Mouse (Mus musculus): ENCODE data around the gene Gm12117. TPM values are rescaled to one million over a fixed set of nuclear protein-coding genes. Genes with fewer than 3 reads are reported as not detected.

Gm12117 gene
- polyA plus RNA-seq, 1 experiment = not detected

DNA sequence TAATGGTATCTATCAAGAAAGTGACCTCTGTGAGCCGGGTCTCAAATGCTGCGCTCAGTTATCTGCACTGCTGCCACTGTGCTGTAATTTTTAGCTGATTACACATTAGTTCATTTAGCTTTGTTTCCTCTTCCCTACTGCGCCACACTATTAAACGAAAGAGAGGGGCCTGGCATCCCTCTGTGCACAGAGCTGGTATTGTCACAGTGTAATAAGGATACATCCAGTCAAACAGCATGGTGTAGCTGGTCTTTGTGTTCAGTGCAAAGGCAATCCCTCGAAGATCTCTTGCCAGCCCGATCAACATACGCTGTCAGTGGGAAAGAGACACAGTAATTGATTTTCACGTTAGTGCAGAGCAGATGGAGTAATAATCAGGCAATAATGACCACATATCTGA, 20.6 kb upstream of the Gm12117 start:
- Histone ChIP-seq H3ac (ENCODE audit: control insufficient read depth, insufficient read length) (no peak overlapping the region), H3K79me2 (ENCODE audit: control insufficient read depth, insufficient read depth) (no peaks in the 10 kb centered on the region), H3K27me3 (ENCODE audit: control insufficient read depth, insufficient read depth, insufficient read length) (no peaks in the 10 kb centered on the region), H3K36me3 (ENCODE audit: control insufficient read depth, insufficient read depth) (no peaks in the 10 kb centered on the region), H3K4me3 (no peak overlapping the region), H3K4me2 (ENCODE audit: low read depth) (no peak overlapping the region)
- TF ChIP-seq E2F4 (IDR thresholded peaks at IDR 0.05; ENCODE audit: insufficient read depth) (no peak), USF1 (IDR thresholded peaks at IDR 0.05; ENCODE audit: low read depth) (no peak), POLR2AphosphoS2 (IDR thresholded peaks at IDR 0.05; ENCODE audit: insufficient read length, low read depth) (no peak), SRF (IDR thresholded peaks at IDR 0.05; ENCODE audit: control insufficient read depth, insufficient read length, low read depth) (no peak), TCF3 (IDR thresholded peaks at IDR 0.05; ENCODE audit: insufficient read length, low read depth) (no peak), REST (IDR thresholded peaks at IDR 0.05; ENCODE audit: insufficient read depth, insufficient read length) (no peak), MYOD1 (IDR thresholded peaks at IDR 0.05; ENCODE audit: control insufficient read depth in 1 of 3, insufficient read length in 2 of 3, low read depth in 2 of 3) (no peak), POLR2A (IDR thresholded peaks at IDR 0.05; ENCODE audit: insufficient read length, low read depth) (no peak), MYOG (IDR thresholded peaks at IDR 0.05; ENCODE audit: control insufficient read depth in 1 of 3, insufficient read depth in 1 of 3, insufficient read length in 2 of 3, low read depth in 2 of 3) (no peak), TCF12 (IDR thresholded peaks at IDR 0.05; ENCODE audit: insufficient read depth, poor library complexity, severe bottlenecking) (no peak), MAX (IDR thresholded peaks at IDR 0.05; ENCODE audit: low read depth) (no peak), CEBPB (IDR thresholded peaks at IDR 0.05; ENCODE audit: insufficient read depth, poor library complexity, severe bottlenecking) (no peak)

DNA sequence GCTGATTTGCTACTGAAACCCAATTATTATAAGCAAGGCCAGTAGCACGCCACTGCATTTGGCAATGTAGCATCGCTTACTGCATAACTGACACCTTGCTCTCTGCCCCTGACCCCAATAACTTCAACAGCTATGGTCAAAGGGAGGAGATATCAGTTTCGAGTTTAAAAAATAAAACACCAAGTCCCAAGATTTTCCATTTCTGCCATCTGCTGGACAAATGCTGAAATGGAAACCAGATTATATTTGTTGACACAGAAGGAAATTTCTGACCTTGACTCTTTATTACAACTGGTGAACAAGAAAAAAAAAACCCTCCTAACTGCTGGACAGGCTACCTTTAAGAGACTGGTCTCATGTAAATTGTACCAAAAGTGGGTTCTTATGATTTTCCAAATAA, 18.9 kb upstream of the Gm12117 start:
- no peak overlapping the region for H3K4me2 ChIP-seq (ENCODE audit: low read depth)
- H3K36me3 ChIP-seq (ENCODE audit: control insufficient read depth, insufficient read depth) = no peaks in the 10 kb centered on the region
- no peaks in the 10 kb centered on the region for H3K79me2 ChIP-seq (ENCODE audit: control insufficient read depth, insufficient read depth)
- no peak overlapping the region for H3K4me3 ChIP-seq
- H3K27me3 ChIP-seq (ENCODE audit: control insufficient read depth, insufficient read depth, insufficient read length) = no peaks in the 10 kb centered on the region
- H3ac ChIP-seq (ENCODE audit: control insufficient read depth, insufficient read length) = no peak overlapping the region
- TF ChIP-seq MAX (IDR thresholded peaks at IDR 0.05; ENCODE audit: low read depth) = no peak
- no peak for TF ChIP-seq USF1 (IDR thresholded peaks at IDR 0.05; ENCODE audit: low read depth)
- no peak for TF ChIP-seq TCF12 (IDR thresholded peaks at IDR 0.05; ENCODE audit: insufficient read depth, poor library complexity, severe bottlenecking)
- no peak for TF ChIP-seq MYOG (IDR thresholded peaks at IDR 0.05; ENCODE audit: control insufficient read depth in 1 of 3, insufficient read depth in 1 of 3, insufficient read length in 2 of 3, low read depth in 2 of 3)
- TF ChIP-seq SRF (IDR thresholded peaks at IDR 0.05; ENCODE audit: control insufficient read depth, insufficient read length, low read depth) = no peak
- TF ChIP-seq REST (IDR thresholded peaks at IDR 0.05; ENCODE audit: insufficient read depth, insufficient read length) = no peak
- no peak for TF ChIP-seq E2F4 (IDR thresholded peaks at IDR 0.05; ENCODE audit: insufficient read depth)
- no peak for TF ChIP-seq MYOD1 (IDR thresholded peaks at IDR 0.05; ENCODE audit: control insufficient read depth in 1 of 3, insufficient read length in 2 of 3, low read depth in 2 of 3)
- TF ChIP-seq POLR2A (IDR thresholded peaks at IDR 0.05; ENCODE audit: insufficient read length, low read depth) = no peak
- TF ChIP-seq CEBPB (IDR thresholded peaks at IDR 0.05; ENCODE audit: insufficient read depth, poor library complexity, severe bottlenecking) = no peak
- TF ChIP-seq TCF3 (IDR thresholded peaks at IDR 0.05; ENCODE audit: insufficient read length, low read depth) = no peak
- no peak for TF ChIP-seq POLR2AphosphoS2 (IDR thresholded peaks at IDR 0.05; ENCODE audit: insufficient read length, low read depth)

DNA sequence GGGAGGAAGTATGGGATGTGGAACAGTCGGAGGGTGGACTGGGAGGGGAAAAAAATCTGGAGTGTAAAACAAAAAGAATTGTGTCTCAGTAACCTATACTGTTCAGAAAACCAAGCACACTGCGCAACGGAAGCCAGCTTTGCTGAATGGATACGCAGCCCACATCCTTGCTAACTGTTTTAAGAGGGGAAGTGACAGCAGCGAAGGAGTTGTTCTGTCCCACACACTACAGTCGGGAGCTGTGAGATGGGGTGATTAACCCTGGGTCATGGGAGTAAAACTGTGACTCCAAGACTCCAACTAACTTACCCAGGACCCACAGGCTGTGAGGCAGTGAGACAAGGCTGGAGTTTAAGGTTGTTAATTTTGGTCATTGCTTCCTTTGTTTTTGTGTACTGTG, 17.5 kb upstream of the Gm12117 start:
- no peak for TF ChIP-seq USF1 (IDR thresholded peaks at IDR 0.05; ENCODE audit: low read depth)
- TF ChIP-seq SRF (IDR thresholded peaks at IDR 0.05; ENCODE audit: control insufficient read depth, insufficient read length, low read depth) = no peak
- TF ChIP-seq MYOD1 (IDR thresholded peaks at IDR 0.05; ENCODE audit: control insufficient read depth in 1 of 3, insufficient read length in 2 of 3, low read depth in 2 of 3) = no peak
- no peak for TF ChIP-seq POLR2AphosphoS2 (IDR thresholded peaks at IDR 0.05; ENCODE audit: insufficient read length, low read depth)
- no peak for TF ChIP-seq REST (IDR thresholded peaks at IDR 0.05; ENCODE audit: insufficient read depth, insufficient read length)
- no peak for TF ChIP-seq E2F4 (IDR thresholded peaks at IDR 0.05; ENCODE audit: insufficient read depth)
- no peak for TF ChIP-seq MYOG (IDR thresholded peaks at IDR 0.05; ENCODE audit: control insufficient read depth in 1 of 3, insufficient read depth in 1 of 3, insufficient read length in 2 of 3, low read depth in 2 of 3)
- TF ChIP-seq CEBPB (IDR thresholded peaks at IDR 0.05; ENCODE audit: insufficient read depth, poor library complexity, severe bottlenecking) = no peak
- TF ChIP-seq TCF3 (IDR thresholded peaks at IDR 0.05; ENCODE audit: insufficient read length, low read depth) = no peak
- TF ChIP-seq TCF12 (IDR thresholded peaks at IDR 0.05; ENCODE audit: insufficient read depth, poor library complexity, severe bottlenecking) = no peak
- no peak for TF ChIP-seq POLR2A (IDR thresholded peaks at IDR 0.05; ENCODE audit: insufficient read length, low read depth)
- TF ChIP-seq MAX (IDR thresholded peaks at IDR 0.05; ENCODE audit: low read depth) = no peak
- H3K4me2 ChIP-seq (ENCODE audit: low read depth) = no peak overlapping the region

DNA sequence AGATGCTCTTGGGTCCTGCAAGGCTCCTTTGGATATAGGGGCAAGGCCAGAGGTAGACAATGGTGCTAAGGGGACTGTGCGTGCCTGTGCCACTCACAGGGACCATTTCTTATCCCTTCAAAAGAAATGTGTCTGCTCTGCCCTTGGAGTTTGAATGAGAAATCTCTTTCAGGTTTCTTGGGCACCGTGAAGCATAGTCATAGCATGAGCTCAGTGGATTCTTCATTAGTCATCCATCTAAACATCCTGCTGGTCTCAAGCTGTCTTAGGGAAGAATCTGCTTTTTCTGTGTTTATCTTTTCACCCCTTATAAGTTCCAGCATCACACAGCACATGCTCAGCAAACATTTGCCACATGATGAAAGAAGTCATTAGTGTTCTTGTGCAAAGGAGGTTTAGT, 2.0 kb upstream of the Gm12117 start:
- no peak overlapping the region for H3K4me3 ChIP-seq
- no peaks in the 10 kb centered on the region for H3K36me3 ChIP-seq (ENCODE audit: control insufficient read depth, insufficient read depth)
- H3K79me2 ChIP-seq (ENCODE audit: control insufficient read depth, insufficient read depth) = no peaks in the 10 kb centered on the region
- H3ac ChIP-seq (ENCODE audit: control insufficient read depth, insufficient read length) = no peak overlapping the region
- no peak overlapping the region for H3K4me2 ChIP-seq (ENCODE audit: low read depth)
- TF ChIP-seq USF1 (IDR thresholded peaks at IDR 0.05; ENCODE audit: low read depth) = no peak
- no peak for TF ChIP-seq MYOD1 (IDR thresholded peaks at IDR 0.05; ENCODE audit: control insufficient read depth in 1 of 3, insufficient read length in 2 of 3, low read depth in 2 of 3)
- no peak for TF ChIP-seq TCF3 (IDR thresholded peaks at IDR 0.05; ENCODE audit: insufficient read length, low read depth)
- no peak for TF ChIP-seq CEBPB (IDR thresholded peaks at IDR 0.05; ENCODE audit: insufficient read depth, poor library complexity, severe bottlenecking)
- TF ChIP-seq MAX (IDR thresholded peaks at IDR 0.05; ENCODE audit: low read depth) = no peak
- TF ChIP-seq MYOG (IDR thresholded peaks at IDR 0.05; ENCODE audit: control insufficient read depth in 1 of 3, insufficient read depth in 1 of 3, insufficient read length in 2 of 3, low read depth in 2 of 3) = no peak
- no peak for TF ChIP-seq REST (IDR thresholded peaks at IDR 0.05; ENCODE audit: insufficient read depth, insufficient read length)
- TF ChIP-seq E2F4 (IDR thresholded peaks at IDR 0.05; ENCODE audit: insufficient read depth) = no peak
- no peak for TF ChIP-seq TCF12 (IDR thresholded peaks at IDR 0.05; ENCODE audit: insufficient read depth, poor library complexity, severe bottlenecking)
- no peak for TF ChIP-seq POLR2A (IDR thresholded peaks at IDR 0.05; ENCODE audit: insufficient read length, low read depth)
- TF ChIP-seq POLR2AphosphoS2 (IDR thresholded peaks at IDR 0.05; ENCODE audit: insufficient read length, low read depth) = no peak
- no peaks in the 10 kb centered on the region for H3K27me3 ChIP-seq (ENCODE audit: control insufficient read depth, insufficient read depth, insufficient read length)

More for the DNA sequence above, 17.5 kb upstream of the Gm12117 start:
- no peaks in the 10 kb centered on the region for H3K27me3 ChIP-seq (ENCODE audit: control insufficient read depth, insufficient read depth, insufficient read length)
- no peaks in the 10 kb centered on the region for H3K79me2 ChIP-seq (ENCODE audit: control insufficient read depth, insufficient read depth)
- no peaks in the 10 kb centered on the region for H3K36me3 ChIP-seq (ENCODE audit: control insufficient read depth, insufficient read depth)
- no peak overlapping the region for H3ac ChIP-seq (ENCODE audit: control insufficient read depth, insufficient read length)
- H3K4me3 ChIP-seq = no peak overlapping the region

Data from myocyte (in vitro differentiated cells).